Mouse (Mus musculus): ENCODE measurements around the gene 3110009E18Rik. TPM values are rescaled to one million over a fixed set of nuclear protein-coding genes. Genes with fewer than 3 reads are reported as not detected.

Gene 3110009E18Rik
- polyA plus RNA-seq, 1 experiment, result 7.7 TPM

- no peak for TF ChIP-seq POLR2A (IDR thresholded peaks at IDR 0.05; ENCODE audit: borderline replicate concordance, insufficient read depth, low read length)
- TF ChIP-seq CTCF (IDR thresholded peaks at IDR 0.05; ENCODE audit: borderline replicate concordance, insufficient read depth, low read depth, low read length), result no peak
- peak; percentile 60 to 67 for DNase-seq
- WGBS, result under 1% methylated on average over 24 of the region's 24 CpGs
These were observed 632 bp upstream of the 3110009E18Rik start for GRCm38 (mm10) chr1:120120141-120120968.

GRCm38 (mm10) chr1:120121930-120122530 is 1.0 kb downstream of the 3110009E18Rik start:
- no peaks in the 10 kb centered on the region for H3K27me3 ChIP-seq (ENCODE audit: control insufficient read depth, insufficient read depth, low read length)
- no peak overlapping the region for H3K27ac ChIP-seq (ENCODE audit: insufficient read depth, low read length)
- H3K4me3 ChIP-seq (replicated peaks; ENCODE audit: insufficient read depth, low read depth, low read length), result peak overlapping the region; percentile 79
- no peak for DNase-seq
- WGBS, result 89% methylated on average over 9 of the region's 9 CpGs
- TF ChIP-seq CTCF (IDR thresholded peaks at IDR 0.05; ENCODE audit: borderline replicate concordance, insufficient read depth, low read depth, low read length), result no peak
- TF ChIP-seq POLR2A (IDR thresholded peaks at IDR 0.05; ENCODE audit: borderline replicate concordance, insufficient read depth, low read length), result no peak
- H3K4me1 ChIP-seq (ENCODE audit: control insufficient read depth, insufficient read depth, low read length), result peaks cover 6% of the 10 kb centered on the region

More at GRCm38 (mm10) chr1:120120141-120120968, 632 bp upstream of the 3110009E18Rik start:
- peak overlapping the region; percentile 79 for H3K4me3 ChIP-seq (replicated peaks; ENCODE audit: insufficient read depth, low read depth, low read length)
- peaks cover 17% of the 10 kb centered on the region for H3K4me1 ChIP-seq (ENCODE audit: control insufficient read depth, insufficient read depth, low read length)
- H3K27ac ChIP-seq (ENCODE audit: insufficient read depth, low read length), result peak overlapping the region; percentile 79
- no peaks in the 10 kb centered on the region for H3K27me3 ChIP-seq (ENCODE audit: control insufficient read depth, insufficient read depth, low read length)

GRCm38 (mm10) chr1:120122634-120123383 is 1.8 kb downstream of the 3110009E18Rik start:
- WGBS, result 94% methylated on average over 8 of the region's 8 CpGs
- no peak for TF ChIP-seq POLR2A (IDR thresholded peaks at IDR 0.05; ENCODE audit: borderline replicate concordance, insufficient read depth, low read length)
- no peak for TF ChIP-seq CTCF (IDR thresholded peaks at IDR 0.05; ENCODE audit: borderline replicate concordance, insufficient read depth, low read depth, low read length)
- no peak overlapping the region for H3K4me3 ChIP-seq (replicated peaks; ENCODE audit: insufficient read depth, low read depth, low read length)
- H3K27ac ChIP-seq (ENCODE audit: insufficient read depth, low read length), result no peak overlapping the region
- peaks cover 6% of the 10 kb centered on the region for H3K4me1 ChIP-seq (ENCODE audit: control insufficient read depth, insufficient read depth, low read length)
- DNase-seq, result no peak
- no peaks in the 10 kb centered on the region for H3K27me3 ChIP-seq (ENCODE audit: control insufficient read depth, insufficient read depth, low read length)

GRCm38 (mm10) chr1:120124839-120125238 is 3.9 kb downstream of the 3110009E18Rik start:
- TF ChIP-seq POLR2A (IDR thresholded peaks at IDR 0.05; ENCODE audit: borderline replicate concordance, insufficient read depth, low read length), result no peak
- no peak for TF ChIP-seq CTCF (IDR thresholded peaks at IDR 0.05; ENCODE audit: borderline replicate concordance, insufficient read depth, low read depth, low read length)
- H3K27me3 ChIP-seq (ENCODE audit: control insufficient read depth, insufficient read depth, low read length), result no peaks in the 10 kb centered on the region
- H3K4me1 ChIP-seq (ENCODE audit: control insufficient read depth, insufficient read depth, low read length), result no peaks in the 10 kb centered on the region; the same call in 1 of the 2 replicates
- no peak for DNase-seq
- no peak overlapping the region for H3K27ac ChIP-seq (ENCODE audit: insufficient read depth, low read length)
- 40% methylated on average over 4 of the region's 4 CpGs for WGBS
- no peak overlapping the region for H3K4me3 ChIP-seq (replicated peaks; ENCODE audit: insufficient read depth, low read depth, low read length)

- TF ChIP-seq CTCF (IDR thresholded peaks at IDR 0.05; ENCODE audit: borderline replicate concordance, insufficient read depth, low read depth, low read length), result no peak
- TF ChIP-seq POLR2A (IDR thresholded peaks at IDR 0.05; ENCODE audit: borderline replicate concordance, insufficient read depth, low read length), result no peak
- Histone ChIP-seq H3K27me3 (ENCODE audit: control insufficient read depth, insufficient read depth, low read length) (no peaks in the 10 kb centered on the region), H3K27ac (ENCODE audit: insufficient read depth, low read length) (no peak overlapping the region), H3K4me1 (ENCODE audit: control insufficient read depth, insufficient read depth, low read length) (no peaks in the 10 kb centered on the region), H3K4me3 (replicated peaks; ENCODE audit: insufficient read depth, low read depth, low read length) (no peak overlapping the region)
- DNase-seq, result no peak
- WGBS, result 74% methylated on average over 6 of the region's 6 CpGs
These were observed 4.5 kb downstream of the 3110009E18Rik start for GRCm38 (mm10) chr1:120125471-120125870.

- no peak for DNase-seq
- 81% methylated on average over 9 of the region's 9 CpGs for WGBS
- Histone ChIP-seq H3K4me3 (replicated peaks; ENCODE audit: insufficient read depth, low read depth, low read length) (no peak overlapping the region), H3K27me3 (ENCODE audit: control insufficient read depth, insufficient read depth, low read length) (no peaks in the 10 kb centered on the region), H3K27ac (ENCODE audit: insufficient read depth, low read length) (no peak overlapping the region), H3K4me1 (ENCODE audit: control insufficient read depth, insufficient read depth, low read length) (no peaks in the 10 kb centered on the region)
- TF ChIP-seq POLR2A (IDR thresholded peaks at IDR 0.05; ENCODE audit: borderline replicate concordance, insufficient read depth, low read length), result no peak
- TF ChIP-seq CTCF (IDR thresholded peaks at IDR 0.05; ENCODE audit: borderline replicate concordance, insufficient read depth, low read depth, low read length), result no peak
These were observed 5.3 kb downstream of the 3110009E18Rik start for GRCm38 (mm10) chr1:120126318-120126717.

- Histone ChIP-seq H3K27me3 (ENCODE audit: control insufficient read depth, insufficient read depth, low read length) (no peaks in the 10 kb centered on the region), H3K4me3 (replicated peaks; ENCODE audit: insufficient read depth, low read depth, low read length) (no peak overlapping the region), H3K27ac (ENCODE audit: insufficient read depth, low read length) (no peak overlapping the region), H3K4me1 (ENCODE audit: control insufficient read depth, insufficient read depth, low read length) (no peaks in the 10 kb centered on the region; the same call in 1 of the 2 replicates)
- WGBS, result 67% methylated on average over 1 of the region's 1 CpGs
- TF ChIP-seq POLR2A (IDR thresholded peaks at IDR 0.05; ENCODE audit: borderline replicate concordance, insufficient read depth, low read length), result no peak
- no peak for TF ChIP-seq CTCF (IDR thresholded peaks at IDR 0.05; ENCODE audit: borderline replicate concordance, insufficient read depth, low read depth, low read length)
- no peak for DNase-seq
These were observed 11.4 kb downstream of the 3110009E18Rik start for GRCm38 (mm10) chr1:120132376-120132775.
